Mouse (Mus musculus): ENCODE data around the gene Phf12.

Gene Phf12

DNA sequence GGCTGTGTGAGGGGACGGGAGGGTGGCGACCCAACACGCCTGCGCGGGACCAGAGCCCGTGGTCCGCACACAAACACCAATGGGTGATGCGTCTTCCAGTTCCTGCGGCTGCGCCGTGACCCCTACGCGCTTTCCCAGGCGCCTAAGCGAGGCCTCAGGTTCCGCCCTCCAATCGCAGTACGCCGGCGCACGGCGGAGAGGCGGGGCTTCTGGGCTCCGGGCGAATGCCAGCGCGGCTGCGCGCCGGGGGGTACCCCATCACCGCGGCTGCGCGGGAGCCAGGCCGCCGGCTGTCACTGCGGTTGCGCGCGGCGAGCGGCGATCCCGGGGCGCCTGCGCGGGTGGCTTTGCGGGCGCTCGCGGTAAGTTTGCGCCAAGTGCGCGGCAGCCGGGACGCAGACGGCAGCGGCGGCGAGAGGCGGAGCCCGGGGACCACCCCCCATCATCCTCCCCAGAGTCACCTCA lies at the start of gene Phf12:
Gene Phf12 (plus strand): TSS at position 314 of the 465 bp plus-strand sequence.
- ATAC-seq (ENCODE audit: low TSS enrichment), result peak; percentile 73

DNA sequence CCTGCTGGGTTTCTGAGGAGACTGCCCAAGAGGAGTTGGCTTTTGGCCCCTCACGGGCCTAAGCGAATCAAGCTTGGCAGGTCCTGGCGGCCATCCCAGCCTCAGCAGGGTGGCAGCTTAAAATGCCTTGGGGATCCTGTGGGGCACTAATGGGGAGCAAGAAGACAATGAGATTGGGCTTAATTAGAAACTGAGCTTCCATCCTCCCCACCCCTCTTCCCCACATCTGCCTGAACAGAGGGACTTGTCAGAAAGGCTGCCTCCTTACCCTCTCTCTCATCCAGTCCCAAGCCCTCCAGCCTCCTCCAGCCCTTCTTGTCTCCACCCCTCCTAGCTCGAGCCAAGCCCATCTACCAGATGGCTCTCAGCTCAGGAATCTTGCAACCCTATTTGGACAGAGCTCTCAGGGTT lies 48.4 kb upstream of the Phf12 start:
- ATAC-seq (ENCODE audit: low TSS enrichment), result no peak

DNA sequence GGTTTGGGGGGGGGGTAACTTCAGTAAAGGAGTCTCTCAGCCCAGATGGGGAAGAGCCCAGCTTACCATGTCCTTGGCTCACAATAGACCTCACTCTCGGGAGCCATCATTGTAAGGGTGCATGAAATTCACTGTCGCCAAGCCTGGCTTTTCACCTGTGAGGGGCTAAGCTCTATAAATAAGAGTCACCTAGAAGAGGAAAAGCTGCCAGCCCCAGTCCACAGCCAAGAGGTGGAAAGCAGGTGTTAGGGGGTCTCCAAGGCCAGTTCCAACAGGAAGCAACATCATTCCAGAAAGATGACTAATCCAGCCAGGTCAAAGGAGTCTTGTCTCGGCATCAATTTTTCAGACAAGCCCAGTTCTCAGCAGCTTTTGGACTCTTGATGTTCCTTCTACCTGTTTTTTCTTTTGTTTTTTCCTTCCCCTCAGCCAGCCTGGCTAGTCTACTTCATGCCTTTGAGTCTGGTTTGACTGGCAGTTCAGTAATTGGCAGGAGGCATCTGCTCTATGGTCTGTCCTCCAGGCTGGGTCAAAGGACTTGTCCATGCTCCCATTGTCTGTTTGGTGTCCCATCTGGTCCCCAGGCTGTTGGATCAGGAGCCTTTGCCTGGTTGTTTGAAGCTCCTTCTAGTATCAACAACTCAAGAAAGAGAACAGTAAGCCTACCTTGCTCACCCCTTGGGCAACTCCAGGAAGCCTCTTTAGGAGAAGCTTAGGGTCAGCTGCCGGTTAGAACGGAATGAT lies 47.8 kb upstream of the Phf12 start:
- no peak for ATAC-seq (ENCODE audit: low TSS enrichment)

DNA sequence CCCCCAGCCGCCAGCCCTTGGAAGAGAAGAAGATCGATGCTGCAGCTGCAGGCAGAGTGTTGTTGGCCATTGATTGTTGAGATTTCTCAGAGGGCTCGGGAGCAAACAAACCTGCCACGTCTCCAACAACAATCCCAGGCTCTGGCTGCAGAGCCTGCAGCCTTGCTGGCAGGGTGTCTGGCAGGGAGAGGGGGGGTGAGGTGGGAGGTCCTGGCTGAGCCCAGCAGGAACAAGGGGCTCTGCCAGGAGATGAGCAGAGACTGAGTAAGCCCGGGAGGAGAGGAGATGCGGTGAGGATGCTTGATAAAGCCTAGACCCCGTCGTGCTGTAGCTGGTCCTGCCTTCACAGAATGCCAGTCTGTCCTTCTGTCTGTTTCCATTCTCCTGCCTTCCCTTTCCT lies 45.7 kb upstream of the Phf12 start:
- no peak for ATAC-seq (ENCODE audit: low TSS enrichment)

DNA sequence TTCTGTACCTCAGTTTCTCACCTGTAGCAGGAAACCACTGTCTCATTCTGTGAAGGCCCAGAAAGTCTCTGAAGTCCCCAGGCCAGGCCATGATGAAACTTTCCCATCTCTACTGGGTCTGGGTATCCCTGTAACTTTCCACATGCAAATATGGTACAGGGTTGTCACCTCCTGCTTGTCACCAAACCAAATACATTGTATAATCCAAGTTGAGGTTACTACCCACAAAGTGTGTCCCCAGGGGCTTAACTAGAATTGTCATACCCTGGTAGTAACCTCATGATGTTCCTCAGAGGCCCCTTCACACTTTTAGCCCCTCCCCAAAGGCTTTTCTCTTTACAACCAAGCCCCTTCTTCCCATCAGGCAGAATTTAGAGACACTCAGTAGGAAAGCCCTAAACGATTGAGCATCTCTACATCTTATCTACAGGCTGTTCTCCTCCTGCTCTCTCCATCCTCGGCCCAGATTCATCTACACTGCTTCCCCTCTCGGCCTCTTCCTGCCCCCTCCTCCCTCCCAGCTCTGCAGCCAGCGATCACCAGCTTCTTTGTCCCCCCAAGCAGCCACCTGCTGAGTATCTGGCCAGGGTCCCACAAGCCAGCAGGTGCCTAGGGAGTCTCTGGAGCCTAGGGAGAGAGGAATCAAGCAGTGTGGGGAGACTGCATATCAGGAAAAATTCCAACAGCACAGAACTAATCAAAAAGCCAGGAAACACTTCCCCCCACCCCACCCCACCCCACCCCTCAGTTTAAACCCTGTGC lies 44.7 kb upstream of the Phf12 start:
- ATAC-seq (ENCODE audit: low TSS enrichment), result no peak

DNA sequence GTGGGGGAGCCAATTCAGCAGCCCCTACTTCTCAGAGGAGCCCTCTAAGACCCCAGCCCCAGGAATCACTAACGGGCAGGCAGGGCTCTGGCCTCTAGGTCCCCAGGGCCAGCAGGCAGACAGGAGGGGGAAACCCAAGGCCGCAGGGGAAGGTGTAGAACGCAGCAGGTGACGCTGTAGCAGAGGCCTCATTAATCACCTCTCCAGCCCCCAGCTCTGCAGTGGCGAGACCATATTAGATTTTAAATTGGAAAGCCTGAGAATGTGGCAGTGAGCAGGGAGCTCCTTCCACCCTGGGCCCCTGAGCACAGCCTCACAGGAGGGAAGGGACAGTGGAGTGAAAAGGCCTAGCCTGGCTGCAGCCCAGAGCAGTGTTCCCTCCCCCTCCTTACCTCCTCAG lies 40.3 kb upstream of the Phf12 start:
- no peak for ATAC-seq (ENCODE audit: low TSS enrichment)

DNA sequence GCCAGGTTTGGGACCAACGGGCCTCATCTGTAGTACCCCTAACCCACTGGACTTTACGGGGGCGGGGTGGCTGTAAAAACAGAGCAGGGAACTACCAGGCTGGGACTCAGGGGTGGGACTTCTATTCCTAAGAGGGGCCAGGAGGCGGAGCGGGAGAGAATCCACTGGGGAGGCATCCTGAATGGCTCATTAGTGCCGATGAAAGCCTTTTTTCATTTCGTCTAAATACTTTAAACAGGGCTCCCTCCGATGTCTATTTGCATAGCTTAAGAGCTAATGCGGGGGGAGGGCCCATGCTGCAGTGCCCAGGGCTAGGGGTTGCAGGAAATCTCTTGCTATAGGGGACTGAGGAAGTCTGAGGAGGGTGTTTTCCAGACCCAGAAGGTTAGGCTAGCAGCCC lies 34.7 kb upstream of the Phf12 start:
- no peak for ATAC-seq (ENCODE audit: low TSS enrichment)

DNA sequence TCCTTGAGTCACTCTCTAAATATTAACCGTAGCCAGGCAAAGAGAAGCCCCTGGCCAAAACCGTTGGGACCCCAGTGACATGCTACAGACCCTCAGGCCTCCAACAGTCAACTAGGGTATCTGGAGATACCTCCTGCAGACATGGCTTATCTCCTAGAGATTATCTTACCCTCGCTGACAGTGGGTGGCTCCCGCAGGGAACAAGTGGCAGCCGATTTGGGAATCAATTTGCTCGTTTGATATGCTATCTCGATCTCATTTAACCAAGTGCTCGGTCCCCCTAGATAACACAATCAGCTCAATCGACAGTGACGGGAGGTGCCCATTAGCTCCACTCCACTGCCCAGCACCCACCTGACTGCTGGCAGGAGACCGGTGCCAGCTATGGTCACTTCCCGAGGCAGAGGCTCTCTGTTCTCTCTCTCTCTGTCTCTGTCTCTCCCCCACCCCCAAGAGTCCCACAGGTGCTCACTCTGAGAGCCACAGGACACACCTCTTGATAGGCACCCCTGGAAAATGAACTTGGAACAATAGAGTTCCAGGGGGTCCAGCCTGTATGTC lies 32.3 kb upstream of the Phf12 start:
- no peak for ATAC-seq (ENCODE audit: low TSS enrichment)

DNA sequence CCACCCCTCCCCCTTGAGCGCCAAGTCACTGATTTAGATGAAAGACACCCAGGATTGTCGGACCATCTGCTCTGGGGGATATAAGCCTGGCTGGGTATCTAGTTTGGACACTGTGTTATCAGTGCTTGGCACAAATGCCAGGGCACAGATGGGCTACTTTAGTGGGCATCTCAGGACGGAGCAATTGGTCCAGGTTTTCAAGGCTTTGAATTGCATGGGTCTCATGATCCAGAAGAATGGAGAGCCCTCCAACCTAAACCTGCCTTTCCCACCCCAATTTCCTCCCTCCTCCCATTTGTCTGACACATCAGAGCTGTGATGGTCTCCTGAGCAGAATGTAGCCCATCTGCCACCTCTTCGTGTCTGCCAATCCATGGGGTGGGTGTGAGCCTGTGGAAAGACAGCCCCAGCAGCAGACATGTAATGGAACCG lies 31.7 kb upstream of the Phf12 start:
- ATAC-seq (ENCODE audit: low TSS enrichment), result peak; percentile 50; the same call in 1 of the 2 replicates

DNA sequence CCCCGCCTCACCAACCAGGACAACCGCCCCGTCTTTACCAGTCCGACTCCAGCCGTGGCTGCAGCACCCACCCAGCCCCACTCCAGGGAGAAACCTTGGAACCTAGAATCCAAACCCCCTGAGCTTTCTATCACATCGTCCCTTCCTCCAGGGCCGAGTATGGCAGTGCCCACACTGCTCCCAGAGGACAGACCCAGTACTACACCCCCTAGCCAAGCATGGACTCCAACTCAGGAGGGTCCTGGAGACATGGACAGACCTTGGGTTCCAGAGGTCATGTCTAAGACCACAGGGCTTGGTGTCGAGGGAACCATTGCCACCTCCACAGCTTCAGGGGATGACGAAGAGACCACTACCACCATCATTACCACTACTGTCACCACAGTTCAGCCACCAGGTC lies 28.9 kb upstream of the Phf12 start:
- ATAC-seq (ENCODE audit: low TSS enrichment), result no peak

DNA sequence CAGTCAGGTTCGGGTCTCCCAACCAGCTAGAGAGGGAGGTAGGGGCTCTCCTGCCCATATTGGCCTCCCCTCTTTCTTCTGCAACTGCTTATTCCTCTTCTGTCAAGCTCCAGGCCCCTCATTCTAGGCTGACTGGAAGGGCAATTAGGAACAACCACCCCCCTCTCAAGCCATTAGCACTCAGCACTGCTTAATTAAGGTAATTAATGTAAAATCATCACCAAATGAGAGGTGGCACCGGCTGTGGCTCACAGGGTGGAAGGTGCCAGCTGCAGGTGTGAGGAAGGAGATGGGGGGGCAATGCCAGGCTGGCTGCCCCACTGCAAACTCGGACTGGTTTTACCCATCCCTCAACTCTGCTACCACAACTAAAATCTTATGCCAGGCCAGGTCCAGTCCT lies 26.1 kb upstream of the Phf12 start:
- ATAC-seq (ENCODE audit: low TSS enrichment), result no peak

DNA sequence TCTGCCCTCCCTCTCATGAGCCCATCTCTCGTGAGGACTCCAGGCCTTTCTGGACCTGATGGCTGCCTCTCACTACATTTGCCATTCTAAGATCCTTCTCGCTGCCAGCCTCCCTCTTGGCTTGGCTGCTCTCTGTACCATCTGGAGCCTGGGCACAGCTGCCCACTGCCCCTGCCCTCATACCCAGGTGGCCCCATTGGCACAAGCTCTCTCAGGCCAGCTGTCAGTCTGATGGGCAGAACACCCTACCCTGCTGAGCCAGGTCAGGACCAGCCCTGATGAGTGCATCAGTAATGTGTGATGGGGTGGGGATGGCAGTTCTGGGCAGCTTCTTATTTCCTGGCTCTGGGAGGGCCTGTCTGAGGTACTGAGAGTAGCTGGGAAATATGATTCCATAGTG lies 24.3 kb upstream of the Phf12 start:
- ATAC-seq (ENCODE audit: low TSS enrichment), result no peak

DNA sequence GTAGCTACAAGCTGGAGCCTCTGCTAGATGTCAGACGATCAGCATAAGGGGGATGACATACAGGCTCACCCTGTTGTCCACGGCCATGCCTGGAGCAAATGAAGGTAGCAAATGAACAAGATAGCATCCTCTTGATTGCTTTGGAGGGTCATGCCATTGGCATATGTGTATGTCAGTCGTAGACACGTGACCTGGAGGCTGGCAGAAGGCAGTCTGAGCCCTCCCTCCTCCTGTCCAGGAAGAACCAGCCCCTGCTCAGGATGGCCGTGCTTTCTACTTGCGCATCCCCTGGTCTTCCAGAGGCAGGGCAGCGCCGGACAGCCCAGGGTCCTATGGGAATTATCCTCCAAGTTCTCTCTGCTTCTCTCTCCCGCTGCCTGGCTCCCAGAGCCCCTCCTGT lies 23.6 kb upstream of the Phf12 start:
- ATAC-seq (ENCODE audit: low TSS enrichment), result no peak

DNA sequence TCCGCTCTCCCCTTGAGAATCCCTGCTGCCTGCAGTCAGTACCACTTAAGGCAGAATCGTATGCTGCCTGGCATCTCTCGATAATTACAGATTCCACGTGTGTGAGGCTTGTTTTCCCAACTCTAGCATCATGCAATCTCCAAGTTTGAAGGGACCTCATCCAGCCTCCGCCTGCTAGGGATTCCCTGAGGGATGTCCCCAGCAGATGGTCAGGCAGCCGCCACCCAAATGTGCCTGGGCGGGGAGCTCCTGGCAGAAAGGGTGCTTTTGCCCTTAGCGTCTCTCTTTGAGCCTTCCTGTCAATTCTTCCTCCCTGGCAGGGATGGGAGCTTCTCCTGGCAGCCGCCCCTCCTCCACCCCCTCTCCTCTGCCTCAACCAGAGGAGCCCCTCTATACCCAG lies 22.4 kb upstream of the Phf12 start:
- peak; percentile 54; the same call in 1 of the 2 replicates for ATAC-seq (ENCODE audit: low TSS enrichment)

DNA sequence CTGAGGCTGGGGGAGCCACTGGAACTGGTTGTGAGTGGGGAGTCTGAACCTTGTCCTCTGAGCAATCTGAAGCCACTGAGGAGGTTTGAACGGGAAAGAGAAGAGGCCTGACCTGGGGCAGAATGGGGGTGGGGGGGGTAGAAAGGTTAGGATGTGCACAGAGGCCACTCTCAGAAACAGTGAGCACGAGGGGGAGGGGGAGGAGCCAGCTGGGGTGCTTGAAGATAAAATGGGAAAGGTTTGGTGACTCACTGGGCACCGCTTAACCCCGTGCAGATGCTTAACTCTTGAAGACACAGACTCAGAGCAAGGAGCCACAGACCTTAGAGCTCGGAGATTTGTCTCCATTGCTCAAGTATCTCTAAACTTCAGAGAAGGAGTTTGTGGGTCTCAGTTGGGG lies 21.7 kb upstream of the Phf12 start:
- no peak for ATAC-seq (ENCODE audit: low TSS enrichment)

DNA sequence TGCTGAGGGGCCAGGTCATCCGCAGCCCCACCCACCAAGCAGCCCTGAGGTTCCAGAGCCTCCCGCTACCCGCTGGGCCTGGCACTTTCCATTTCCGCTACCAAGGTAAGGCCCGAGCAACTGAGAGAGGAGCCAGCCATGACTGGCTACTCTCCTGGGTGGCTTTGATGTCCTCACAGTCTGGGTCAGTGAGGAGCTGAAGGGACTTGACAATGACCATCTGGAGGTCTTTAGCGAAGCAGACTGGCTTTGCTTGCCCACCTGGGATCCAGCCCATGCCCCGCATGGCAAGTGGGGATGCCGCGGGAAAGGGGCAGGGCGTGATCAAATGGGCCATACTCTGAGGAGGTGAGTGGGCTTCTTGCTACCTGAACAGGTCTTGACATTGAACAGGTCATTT lies 19.6 kb upstream of the Phf12 start:
- no peak for ATAC-seq (ENCODE audit: low TSS enrichment)

DNA sequence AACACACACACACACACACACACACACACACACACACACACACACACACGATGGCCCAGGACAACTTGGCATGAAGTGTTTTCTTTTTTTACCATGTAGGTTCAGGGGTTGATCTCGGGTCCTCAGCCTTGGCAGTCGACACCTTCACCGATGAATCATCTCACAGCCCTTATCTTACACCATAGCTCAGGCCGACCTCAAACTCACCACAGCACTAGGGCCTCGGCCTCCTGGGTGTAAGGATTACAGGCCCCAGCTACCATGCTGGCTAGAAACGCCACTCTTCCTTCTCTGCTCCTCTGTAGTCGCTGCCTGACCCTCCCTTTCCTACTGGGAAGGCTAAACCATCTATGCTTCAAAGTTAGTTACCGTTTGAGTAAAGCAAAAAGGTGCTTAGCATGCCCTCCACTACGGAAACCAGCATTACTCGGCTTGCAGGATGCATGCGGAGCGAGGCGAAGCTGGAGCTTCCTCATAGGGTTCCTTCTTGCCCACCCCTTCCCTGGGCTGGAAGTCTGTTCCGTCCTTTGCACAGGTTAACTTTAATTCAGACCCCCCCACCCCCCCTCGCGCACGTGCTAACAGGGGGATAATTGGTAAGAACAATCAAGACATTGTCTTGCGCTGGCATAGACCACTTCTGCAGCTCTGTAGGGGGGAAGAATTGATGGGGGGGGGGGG lies 18.0 kb upstream of the Phf12 start:
- no peak for ATAC-seq (ENCODE audit: low TSS enrichment)

DNA sequence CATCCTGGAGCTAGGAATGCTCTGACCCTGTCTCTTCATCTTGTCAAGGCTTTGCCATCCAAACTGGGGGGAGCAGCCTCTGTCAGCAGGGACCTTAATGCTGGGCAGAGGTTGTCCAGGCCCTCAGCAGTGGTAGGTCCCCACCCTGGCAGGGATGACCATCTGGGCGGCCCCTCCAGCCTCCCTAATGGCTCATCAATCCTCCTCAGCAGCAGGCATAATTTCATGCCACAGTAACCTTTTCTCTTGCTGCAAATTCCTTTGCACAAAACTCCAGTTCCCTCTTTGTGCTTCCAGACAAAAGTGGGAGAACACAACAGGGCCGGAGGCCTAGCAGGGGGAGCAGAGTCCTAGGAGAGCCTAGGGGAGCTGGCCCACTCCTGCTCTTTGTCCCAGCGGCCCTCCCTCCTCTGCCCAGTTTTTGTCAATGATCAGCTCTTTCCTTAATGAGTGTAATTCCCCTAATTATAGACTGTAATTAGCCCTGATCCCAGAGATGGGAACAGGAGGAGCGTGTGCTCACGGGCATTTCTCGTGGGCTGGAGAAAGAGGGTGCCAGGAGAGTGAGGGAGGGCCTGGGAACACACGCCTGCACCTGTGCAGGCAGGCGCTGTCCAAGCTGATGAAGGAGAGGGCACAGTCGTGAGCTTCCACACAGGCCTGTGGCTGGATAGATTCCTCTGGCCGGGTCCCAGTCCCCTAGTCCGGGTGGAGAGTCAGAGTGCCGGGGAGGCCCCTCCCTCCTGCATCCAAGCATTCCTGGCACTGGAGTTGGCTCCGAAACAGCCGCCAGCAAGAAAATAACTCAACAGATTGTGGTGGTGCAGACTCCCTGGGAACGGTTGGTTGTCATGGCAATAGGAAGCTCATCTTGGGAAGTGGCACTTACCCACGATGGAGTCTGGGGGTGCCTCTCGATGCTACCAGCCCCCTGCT lies 17.2 kb upstream of the Phf12 start:
- peak; percentile 81 for ATAC-seq (ENCODE audit: low TSS enrichment)

DNA sequence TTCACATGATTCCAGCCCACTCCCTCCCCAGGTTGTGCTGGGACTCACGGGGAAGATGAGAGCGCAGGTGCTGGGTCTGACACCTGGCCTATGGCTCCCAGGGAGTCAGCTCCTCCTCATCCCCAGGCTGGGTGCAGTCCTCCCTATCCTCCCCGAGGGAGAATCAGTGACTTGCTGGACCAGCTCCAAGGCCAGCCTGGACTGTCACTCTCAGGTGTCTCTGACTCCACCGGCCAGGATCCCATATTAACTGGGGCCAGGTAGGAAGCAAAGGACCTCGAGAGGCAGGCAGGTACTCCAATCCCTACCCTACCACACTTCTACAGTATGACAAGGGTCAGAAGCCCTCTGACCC lies 16.5 kb upstream of the Phf12 start:
- no peak for ATAC-seq (ENCODE audit: low TSS enrichment)

DNA sequence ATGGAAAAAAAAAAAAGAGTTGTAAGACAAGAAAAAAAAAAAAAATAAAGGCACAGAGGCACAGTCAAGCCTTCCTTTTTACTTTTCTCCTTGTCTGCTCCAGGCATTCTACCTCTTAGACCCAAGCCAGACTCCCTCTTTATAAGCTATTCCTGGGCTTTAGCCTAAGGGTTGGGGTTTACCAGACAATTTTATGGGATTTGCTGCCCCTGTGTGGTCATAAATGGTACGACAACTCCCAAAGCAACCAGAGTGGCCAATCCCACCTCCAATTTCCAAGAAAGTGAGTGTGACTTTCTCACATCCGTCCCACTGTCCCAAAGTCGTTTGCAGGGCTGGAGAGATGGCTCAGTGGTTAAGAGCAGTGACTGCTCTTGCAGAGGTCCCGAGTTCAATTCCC lies 15.4 kb upstream of the Phf12 start:
- no peak for ATAC-seq (ENCODE audit: low TSS enrichment)

DNA sequence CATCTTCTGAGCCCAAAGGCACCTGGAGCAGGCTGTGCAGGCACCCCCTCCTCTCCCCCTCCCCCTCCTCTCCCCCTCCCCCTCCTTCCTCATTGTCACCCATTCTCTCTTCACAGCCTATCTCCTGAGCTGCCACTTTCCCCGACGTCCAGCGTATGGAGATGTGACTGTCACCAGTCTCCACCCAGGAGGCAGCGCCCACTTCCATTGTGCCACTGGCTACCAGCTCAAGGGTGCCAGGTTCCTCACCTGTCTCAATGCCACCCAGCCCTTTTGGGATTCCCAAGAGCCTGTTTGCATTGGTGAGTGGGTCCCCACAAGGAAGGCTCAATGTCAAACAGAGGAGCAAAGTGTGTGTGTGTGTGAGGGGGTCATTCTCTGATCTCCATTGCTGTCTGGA lies 13.8 kb upstream of the Phf12 start:
- no peak for ATAC-seq (ENCODE audit: low TSS enrichment)

Data from frontal cortex, adult (tissue).